Mouse (Mus musculus) ES-E14 (cell line): ENCODE results near the gene Paf1.

Experiments
- CHD2 ChIP-seq: IDR thresholded peaks from 2 replicates; pipeline ENCODE4 v1.6.1; 2014; ENCODE audit warnings: mild to moderate bottlenecking, low read depth, low read length, inconsistent platforms
- HCFC1 ChIP-seq: IDR thresholded peaks from 2 replicates; pipeline ENCODE4 v1.6.1; 2012; ENCODE audit warnings: low read length, inconsistent platforms, borderline replicate concordance; ENCODE audit not compliant: insufficient read depth
- MAFK ChIP-seq: IDR thresholded peaks from 2 replicates; pipeline ENCODE4 v1.6.1; 2014; ENCODE audit warnings: mild to moderate bottlenecking, low read depth, low read length, inconsistent platforms; ENCODE audit not compliant: insufficient read depth
- ZC3H11A ChIP-seq: IDR thresholded peaks from 2 replicates; pipeline ENCODE4 v1.6.1; 2012; ENCODE audit warnings: low read depth, mild to moderate bottlenecking, inconsistent platforms, low read length, borderline replicate concordance
- ZNF384 ChIP-seq: IDR thresholded peaks from 2 replicates; pipeline ENCODE4 v1.6.1; 2012; ENCODE audit warnings: low read depth, low read length, inconsistent platforms

DNA sequence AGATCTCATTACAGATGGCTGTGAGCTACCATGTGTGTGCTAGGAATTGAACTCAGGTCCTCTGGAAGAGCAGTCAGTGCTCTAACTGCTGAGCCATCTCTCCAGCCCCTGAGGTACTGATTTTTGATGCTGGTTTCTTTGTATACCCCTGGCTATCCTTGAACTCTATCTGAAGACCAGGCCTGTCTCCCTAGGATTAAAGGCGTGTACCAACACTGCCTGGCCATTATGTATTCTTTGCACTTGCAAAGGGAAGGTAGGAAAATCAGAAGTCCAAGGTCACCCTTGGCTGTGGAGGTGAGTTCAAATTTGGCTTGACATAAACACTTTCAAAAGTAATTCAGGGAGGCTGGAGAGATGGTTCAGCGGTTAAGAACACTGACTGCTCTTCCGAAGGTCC lies 38.2 kb upstream of the Paf1 start:
- TF ChIP-seq HCFC1 (no peak), ZC3H11A (no peak), CHD2 (0 out of 2 replicates have a peak, but pooled peaks have one; percentile 5), MAFK (no peak), ZNF384 (no peak)
